Mouse (Mus musculus): ENCODE measurements around the gene Clip2. TPM values are rescaled to one million over a fixed set of nuclear protein-coding genes. Genes with fewer than 3 reads are reported as not detected.
A peak's percentile ranks its signal among the peaks of the same experiment; 100 is the strongest.

Gene Clip2
- total and polyA plus RNA-seq, 3 experiments = 5.4 to 16.7 (median 8.7) TPM

GRCm38 (mm10) chr5:134530830-134531229 lies 21.4 kb downstream of the Clip2 start:
- in situ Hi-C loops (cut with MboI; ENCODE audit: low pct_ligation_motif_present, low pct_unique_long_range_greater_than_20kb, low sequenced_read_pairs) (no loop called here), dilution Hi-C loops (cut with MboI; ENCODE audit: extremely low pct_ligation_motif_present, extremely low pct_unique_long_range_greater_than_20kb, low sequenced_read_pairs) (no loop called here)
- Histone ChIP-seq H3K9ac (ENCODE audit: insufficient read depth, low read depth) (no peak overlapping the region), H3K4me1 (ENCODE audit: control insufficient read depth in 1 of 2, insufficient read depth in 2 of 2) (0 out of 4 replicates have a peak, but pooled peaks cover 0 to 6% of the 10 kb centered on the region in 2 experiments), H3K27me3 (replicated peaks) (no peaks in the 10 kb centered on the region), H3K4me2 (ENCODE audit: insufficient read depth, low read depth, poor library complexity, severe bottlenecking) (no peak overlapping the region), H3K79me2 (replicated peaks; ENCODE audit: control insufficient read depth, extremely low read depth, insufficient read depth, poor library complexity, severe bottlenecking) (no peaks in the 10 kb centered on the region), H3K27ac (ENCODE audit: insufficient read depth, low read depth) (no peak overlapping the region), H3K9me3 (replicated peaks; ENCODE audit: low read length) (no peaks in the 10 kb centered on the region), H3K4me3 (replicated peaks in 1 of 3; ENCODE audit: low read depth in 2 of 3, low read length in 2 of 3, poor library complexity in 1 of 3) (no peak overlapping the region), H3K36me3 (replicated peaks in 1 of 2; ENCODE audit: control insufficient read depth in 1 of 2, insufficient read depth in 1 of 2, low read length in 1 of 2) (peaks cover 0 to 77% of the 10 kb centered on the region in 2 experiments)
- TF ChIP-seq JUND (conservative IDR thresholded peaks at IDR 0.05; ENCODE audit: low read depth, low read length) (no peak), MEF2A (IDR thresholded peaks at IDR 0.05; ENCODE audit: borderline replicate concordance, low read depth, low read length) (no peak), CTCF (conservative IDR thresholded peaks at IDR 0.05 in 1 of 2, IDR thresholded peaks at IDR 0.05 in 1 of 2; ENCODE audit: low read depth in 2 of 2, low read length in 2 of 2) (no peak), ZC3H11A (IDR thresholded peaks at IDR 0.05; ENCODE audit: low read depth, low read length) (no peak), EP300 (IDR thresholded peaks at IDR 0.05; ENCODE audit: low read length) (no peak), RAD21 (IDR thresholded peaks at IDR 0.05; ENCODE audit: low read depth, low read length) (no peak), ZNF384 (IDR thresholded peaks at IDR 0.05; ENCODE audit: low read depth, low read length) (no peak), MYC (IDR thresholded peaks at IDR 0.05; ENCODE audit: low read depth, low read length) (no peak), GABPA (IDR thresholded peaks at IDR 0.05; ENCODE audit: insufficient replicate concordance, low read depth, low read length) (no peak)
- DNase-seq (ENCODE audit: extremely low read depth) = no peak

GRCm38 (mm10) chr5:134528488-134528887 lies 23.7 kb downstream of the Clip2 start:
- Histone ChIP-seq H3K27me3 (replicated peaks) (no peaks in the 10 kb centered on the region), H3K9me3 (replicated peaks; ENCODE audit: low read length) (no peaks in the 10 kb centered on the region), H3K27ac (ENCODE audit: insufficient read depth, low read depth) (no peak overlapping the region), H3K4me3 (replicated peaks in 1 of 3; ENCODE audit: low read depth in 2 of 3, low read length in 2 of 3, poor library complexity in 1 of 3) (no peak overlapping the region), H3K36me3 (replicated peaks in 1 of 2; ENCODE audit: control insufficient read depth in 1 of 2, insufficient read depth in 1 of 2, low read length in 1 of 2) (peaks cover 0 to 67% of the 10 kb centered on the region in 2 experiments), H3K9ac (ENCODE audit: insufficient read depth, low read depth) (no peak overlapping the region), H3K79me2 (replicated peaks; ENCODE audit: control insufficient read depth, extremely low read depth, insufficient read depth, poor library complexity, severe bottlenecking) (no peaks in the 10 kb centered on the region), H3K4me1 (ENCODE audit: control insufficient read depth in 1 of 2, insufficient read depth in 2 of 2) (0 out of 4 replicates have a peak, but pooled peaks cover 0 to 6% of the 10 kb centered on the region in 2 experiments), H3K4me2 (ENCODE audit: insufficient read depth, low read depth, poor library complexity, severe bottlenecking) (no peak overlapping the region)
- in situ Hi-C loops (cut with MboI; ENCODE audit: low pct_ligation_motif_present, low pct_unique_long_range_greater_than_20kb, low sequenced_read_pairs) = no loop called here
- dilution Hi-C loops (cut with MboI; ENCODE audit: extremely low pct_ligation_motif_present, extremely low pct_unique_long_range_greater_than_20kb, low sequenced_read_pairs) = no loop called here
- TF ChIP-seq ZMIZ1 (IDR thresholded peaks at IDR 0.05; ENCODE audit: low read depth, low read length) = no peak
- no peak for TF ChIP-seq ZNF384 (IDR thresholded peaks at IDR 0.05; ENCODE audit: low read depth, low read length)
- TF ChIP-seq GABPA (IDR thresholded peaks at IDR 0.05; ENCODE audit: insufficient replicate concordance, low read depth, low read length) = no peak
- TF ChIP-seq IRF4 (IDR thresholded peaks at IDR 0.05; ENCODE audit: low read depth, low read length) = no peak
- no peak for TF ChIP-seq MYC (IDR thresholded peaks at IDR 0.05; ENCODE audit: low read depth, low read length)
- no peak for DNase-seq (ENCODE audit: extremely low read depth)

GRCm38 (mm10) chr5:134525971-134526711 lies 26.1 kb downstream of the Clip2 start:
- Histone ChIP-seq H3K27ac (ENCODE audit: insufficient read depth, low read depth) (no peak overlapping the region), H3K4me3 (replicated peaks in 1 of 3; ENCODE audit: low read depth in 2 of 3, low read length in 2 of 3, poor library complexity in 1 of 3) (no peak overlapping the region), H3K79me2 (replicated peaks; ENCODE audit: control insufficient read depth, extremely low read depth, insufficient read depth, poor library complexity, severe bottlenecking) (no peaks in the 10 kb centered on the region), H3K27me3 (replicated peaks) (no peaks in the 10 kb centered on the region), H3K36me3 (replicated peaks in 1 of 2; ENCODE audit: control insufficient read depth in 1 of 2, insufficient read depth in 1 of 2, low read length in 1 of 2) (peaks cover 0 to 62% of the 10 kb centered on the region in 2 experiments), H3K9ac (ENCODE audit: insufficient read depth, low read depth) (no peak overlapping the region), H3K9me3 (replicated peaks; ENCODE audit: low read length) (no peaks in the 10 kb centered on the region), H3K4me1 (ENCODE audit: control insufficient read depth in 1 of 2, insufficient read depth in 2 of 2) (peaks cover 0 to 21% of the 10 kb centered on the region in 2 experiments; a peak in 3 of 4 replicates), H3K4me2 (ENCODE audit: insufficient read depth, low read depth, poor library complexity, severe bottlenecking) (no peak overlapping the region)
- peak; percentile 23 to 40; a peak in 2 of 4 replicates for TF ChIP-seq CTCF (conservative IDR thresholded peaks at IDR 0.05 in 1 of 2, IDR thresholded peaks at IDR 0.05 in 1 of 2; ENCODE audit: low read depth in 2 of 2, low read length in 2 of 2)
- no peak for TF ChIP-seq POLR2A (IDR thresholded peaks at IDR 0.05; ENCODE audit: low read depth, low read length)
- peak; percentile 20; the same call in 1 of the 2 replicates for TF ChIP-seq SMC3 (IDR thresholded peaks at IDR 0.05; ENCODE audit: low read depth, low read length)
- TF ChIP-seq UBTF (IDR thresholded peaks at IDR 0.05; ENCODE audit: low read depth, low read length) = no peak
- dilution Hi-C loops (cut with MboI; ENCODE audit: extremely low pct_ligation_motif_present, extremely low pct_unique_long_range_greater_than_20kb, low sequenced_read_pairs) = no loop called here
- DNase-seq (ENCODE audit: extremely low read depth) = no peak
- in situ Hi-C loops (cut with MboI; ENCODE audit: low pct_ligation_motif_present, low pct_unique_long_range_greater_than_20kb, low sequenced_read_pairs) = no loop called here

Measured in CH12.LX (cell line).